Mouse (Mus musculus): ENCODE measurements around the gene Sectm1a.

DNA sequence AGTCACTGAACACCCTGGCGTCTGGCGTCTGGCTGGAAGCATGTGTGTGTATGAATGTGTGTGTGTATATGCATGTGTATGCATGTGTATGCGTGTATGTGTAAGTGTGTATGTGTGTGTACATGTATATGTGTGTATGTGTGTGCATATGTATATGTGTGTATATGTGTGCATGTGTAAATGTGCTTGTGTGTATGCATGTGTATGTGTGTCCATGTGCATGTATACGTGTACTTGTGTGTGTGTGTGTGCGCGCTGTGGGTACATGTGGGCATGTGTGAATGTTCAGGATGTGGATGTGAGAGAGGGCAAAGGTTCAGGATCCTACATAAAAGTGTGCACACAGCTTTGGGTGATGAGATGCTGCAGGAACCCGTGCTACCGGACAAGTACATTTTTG, 690 bp downstream of the Sectm1a start:
- TF ChIP-seq CTCF (IDR thresholded peaks at IDR 0.05; ENCODE audit: control insufficient read depth, insufficient read depth, insufficient read length) (no peak), MYOG (IDR thresholded peaks at IDR 0.05; ENCODE audit: control insufficient read depth, extremely low read depth, insufficient read length) (no peak), USF1 (IDR thresholded peaks at IDR 0.05; ENCODE audit: low read depth) (no peak), CEBPB (IDR thresholded peaks at IDR 0.05; ENCODE audit: low read depth) (no peak), MAX (IDR thresholded peaks at IDR 0.05) (no peak), MYOD1 (IDR thresholded peaks at IDR 0.05; ENCODE audit: control insufficient read depth, insufficient read length, low read depth) (no peak), FOSL1 (IDR thresholded peaks at IDR 0.05; ENCODE audit: insufficient read depth, low read length, poor library complexity, severe bottlenecking) (no peak)
